8 mouse cellular contexts compared by ENCODE assay signal in the genomic region with DNA sequence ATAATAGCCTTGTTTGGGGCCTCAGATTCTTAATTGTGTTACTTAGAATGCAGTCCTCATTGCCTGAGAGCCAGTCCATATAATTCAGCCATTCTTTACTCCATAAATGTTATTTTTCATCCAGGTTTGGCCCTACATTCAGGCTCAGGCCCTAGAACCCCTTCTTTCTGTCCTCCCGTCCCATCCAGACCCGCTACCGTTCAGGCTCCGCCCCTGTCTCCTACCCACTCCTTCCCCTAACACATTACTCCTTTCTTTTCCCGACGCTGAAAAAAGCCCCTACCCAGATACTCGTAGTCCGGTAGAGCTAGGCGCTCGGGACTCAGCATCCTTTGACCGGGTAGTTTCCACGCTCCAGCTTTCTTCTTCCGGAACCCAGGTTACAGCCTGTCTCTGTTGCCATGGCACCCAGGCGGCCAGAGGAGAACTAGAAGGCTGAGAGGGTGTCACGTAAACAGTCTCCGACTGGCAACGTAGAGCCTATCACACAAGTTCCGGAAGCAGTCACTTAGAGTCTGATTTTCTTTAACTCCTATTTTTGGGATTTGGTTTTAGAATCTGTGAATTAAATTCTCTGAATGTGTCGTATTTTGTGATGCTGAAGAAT. TPM values are rescaled to one million over a fixed set of nuclear protein-coding genes. Genes with fewer than 3 reads are reported as not detected.
A peak's percentile ranks its signal among the peaks of the same experiment; 100 is the strongest.
DNase-seq lines count a peak whose midpoint lies in the region; ATAC-seq and TF ChIP-seq lines count a peak whose summit lies in the region.

A gene (minus strand): TSS at position 419 of the 607 bp plus-strand sequence.

- peak; percentile 99 for ATAC-seq in CD4-positive, CD25-positive, alpha-beta regulatory T cell, adult 4 months
- peak; percentile 81 for ATAC-seq in erythroid progenitor cell, adult 5-6 weeks (replicated peaks; ENCODE audit: low FRiP score, poor library complexity, severe bottlenecking)
- peak; percentile 84 for ATAC-seq in heart, embryonic 12.5 days (ENCODE audit: insufficient number of reproducible peaks, low FRiP score)
- ATAC-seq in kidney, embryonic 16.5 days (ENCODE audit: low FRiP score, low TSS enrichment) = peak; percentile 93
- ATAC-seq in monocyte, adult 5-6 weeks (replicated peaks; ENCODE audit: insufficient number of reproducible peaks, low FRiP score, low TSS enrichment, poor library complexity, severe bottlenecking) = peak; percentile 99

- 0 out of 2 replicates have a peak, but pooled peaks cover 2% of the 10 kb centered on the region for H3K9me3 ChIP-seq in heart, embryonic 12.5 days (replicated peaks)
- 0 out of 2 replicates have a peak, but pooled peaks cover 2% of the 10 kb centered on the region for H3K9me3 ChIP-seq in kidney, embryonic 16.5 days (ENCODE audit: low read length)

- no peaks in the 10 kb centered on the region for H3K27me3 ChIP-seq in heart, embryonic 12.5 days (replicated peaks)
- no peaks in the 10 kb centered on the region for H3K27me3 ChIP-seq in kidney, embryonic 16.5 days (ENCODE audit: insufficient read depth, low read length)
- no peaks in the 10 kb centered on the region for H3K27me3 ChIP-seq in liver, adult 2 months (ENCODE audit: control insufficient read depth, insufficient read depth, low read length)

- H3K4me2 ChIP-seq in heart, embryonic 12.5 days = peak within 1 kb of the TSS; percentile 73
- peak within 1 kb of the TSS; percentile 72 for H3K4me2 ChIP-seq in kidney, embryonic 16.5 days (replicated peaks; ENCODE audit: low read depth, low read length)

- H3K36me3 ChIP-seq in heart, embryonic 12.5 days = no peaks in the 10 kb centered on the region
- no peaks in the 10 kb centered on the region for H3K36me3 ChIP-seq in kidney, embryonic 16.5 days (ENCODE audit: insufficient read depth, low read length)
- no peaks in the 10 kb centered on the region for H3K36me3 ChIP-seq in liver, adult 2 months (ENCODE audit: control insufficient read depth, insufficient read depth, low read length)

- TF ChIP-seq CTCF in liver, adult 2 months (IDR thresholded peaks at IDR 0.05; ENCODE audit: low read depth, low read length) = no peak

- no peak for TF ChIP-seq POLR2A in liver, adult 2 months (IDR thresholded peaks at IDR 0.05; ENCODE audit: extremely low read depth, insufficient read depth, low read length)

- 1% methylated on average over 19 of the region's 19 CpGs for WGBS in heart, embryonic 12.5 days
- WGBS in kidney, embryonic 16.5 days = under 1% methylated on average over 19 of the region's 19 CpGs
- 4% methylated on average over 19 of the region's 19 CpGs for WGBS in liver, adult 2 months

- no peaks in the 10 kb centered on the region for H3K79me2 ChIP-seq in liver, adult 2 months (ENCODE audit: control insufficient read depth, insufficient read depth, low read length)

- no peak within 1 kb of the TSS for H3K27ac ChIP-seq in brown adipose tissue, adult 24 weeks (replicated peaks; ENCODE audit: low read depth, low read length)
- no peak within 1 kb of the TSS for H3K27ac ChIP-seq in heart, embryonic 12.5 days (ENCODE audit: poor library complexity, severe bottlenecking)
- H3K27ac ChIP-seq in kidney, embryonic 16.5 days (ENCODE audit: low read length) = no peak within 1 kb of the TSS
- no peak within 1 kb of the TSS for H3K27ac ChIP-seq in liver, adult 2 months (replicated peaks; ENCODE audit: insufficient read depth, low read depth, low read length)

- peak within 1 kb of the TSS; percentile 72 for H3K4me3 ChIP-seq in brown adipose tissue, adult 24 weeks (ENCODE audit: insufficient read depth, low read depth, low read length)
- H3K4me3 ChIP-seq in heart, embryonic 12.5 days = peak within 1 kb of the TSS; percentile 82
- H3K4me3 ChIP-seq in kidney, embryonic 16.5 days (ENCODE audit: low read length) = peak within 1 kb of the TSS; percentile 55
- H3K4me3 ChIP-seq in liver, adult 2 months (ENCODE audit: insufficient read depth, low read depth, low read length) = peak within 1 kb of the TSS; percentile 19

- H3K9ac ChIP-seq in heart, embryonic 12.5 days = peak within 1 kb of the TSS; percentile 65
- H3K9ac ChIP-seq in kidney, embryonic 16.5 days (replicated peaks; ENCODE audit: low read length) = peak within 1 kb of the TSS; percentile 18
- no peak within 1 kb of the TSS for H3K9ac ChIP-seq in liver, adult 2 months (ENCODE audit: low read depth, low read length)

- no peaks in the 10 kb centered on the region for H3K4me1 ChIP-seq in brown adipose tissue, adult 24 weeks (ENCODE audit: control insufficient read depth, insufficient read depth, insufficient read length, low read length)
- peaks cover 9% of the 10 kb centered on the region; the same call in 1 of the 2 replicates for H3K4me1 ChIP-seq in heart, embryonic 12.5 days (replicated peaks)
- H3K4me1 ChIP-seq in kidney, embryonic 16.5 days (ENCODE audit: insufficient read depth, low read length) = peaks cover 12% of the 10 kb centered on the region
- H3K4me1 ChIP-seq in liver, adult 2 months (ENCODE audit: control insufficient read depth, insufficient read depth, low read length) = no peaks in the 10 kb centered on the region

- DNase-seq in liver, adult 2 months (ENCODE audit: extremely low read depth, low read depth, low spot score) = peak; percentile 79
- peak; percentile 76 to 80 for DNase-seq in spleen, postnatal 36 days (ENCODE audit: low spot score in 2 of 2)

RNA-seq across cellular contexts. Expression of the gene that starts here (rescaled TPM):
- polyA plus RNA-seq in CD4-positive, CD25-positive, alpha-beta regulatory T cell, adult 4 months (2017; shearing (Covaris generic)) = 10 to 100 TPM; 40.3 to 55.7 TPM
- 4.4 and 12.6 TPM in 2 replicates for polyA plus RNA-seq in brown adipose tissue, adult 24 weeks (2012; ENCODE audit: insufficient read depth, insufficient read length, missing spikeins)
- 1.4 and 3.8 TPM in 2 replicates for total RNA-seq in erythroid progenitor cell, adult 5-6 weeks (2015; ENCODE audit: low replicate concordance)
- total RNA-seq in erythroid progenitor cell, adult 5-6 weeks (2017; ENCODE audit: low replicate concordance) = 1.2 and 4.0 TPM in 2 replicates
- 35.7 and 40.1 TPM in 2 replicates for polyA plus RNA-seq in heart, embryonic 12.5 days (2016; fragmentation: Nextera tagmentation; extraction: Ambion mirVana)
- 66.9 and 68.9 TPM in 2 replicates for polyA plus RNA-seq in kidney, embryonic 16.5 days (2015; fragmentation: Nextera tagmentation; extraction: Ambion mirVana)
- 3.6 and 7.5 TPM in 2 replicates for total RNA-seq in liver, adult 2 months (2014; rRNA removed)
- 1.7 and 2.8 TPM in 2 replicates for polyA plus RNA-seq in liver, adult 2 months (2012; rRNA removed)
- 4.0 to 12.7 TPM (median 5.5 TPM) in 3 replicates for total RNA-seq in monocyte, adult 5-6 weeks (2017)

Comparison
In these comparisons a context has a peak if more than half of its experiments do, and no peak if none do; other contexts are left out.
1. H3K4me3 ChIP-seq: peak in every context shown above with its lines; median percentile 82 in heart, embryonic 12.5 days; 72 in brown adipose tissue, adult 24 weeks; 55 in kidney, embryonic 16.5 days; 19 in liver, adult 2 months.